Mouse (Mus musculus) C2C12 (cell line): ENCODE results near the gene Prkg1.

Experiments used
- CTCF ChIP-seq: IDR thresholded peaks from one replicate; pipeline ENCODE4 v1.5.1; 2011; ENCODE audit not compliant: control insufficient read depth, insufficient read depth, insufficient read length
- FOSL1 ChIP-seq: IDR thresholded peaks from one replicate; pipeline ENCODE4 v1.8.0; 2011; ENCODE audit warnings: mild to moderate bottlenecking, low read length; ENCODE audit not compliant: poor library complexity, insufficient read depth, severe bottlenecking
- MAX ChIP-seq: IDR thresholded peaks from one replicate; pipeline ENCODE4 v1.6.1; 2011; ENCODE audit warnings: mild to moderate bottlenecking, control low read depth
- MYOD1 ChIP-seq: IDR thresholded peaks from one replicate; pipeline ENCODE4 v1.6.1; 2011; ENCODE audit warnings: low read depth; ENCODE audit not compliant: control insufficient read depth, insufficient read length
- MYOG ChIP-seq: IDR thresholded peaks from one replicate; pipeline ENCODE4 v1.6.1; 2011; ENCODE audit not compliant: control insufficient read depth, insufficient read length; ENCODE audit errors: extremely low read depth
- USF1 ChIP-seq: IDR thresholded peaks from one replicate; pipeline ENCODE4 v1.6.1; 2011; ENCODE audit warnings: low read depth, mild to moderate bottlenecking, control low read depth, moderate library complexity

DNA sequence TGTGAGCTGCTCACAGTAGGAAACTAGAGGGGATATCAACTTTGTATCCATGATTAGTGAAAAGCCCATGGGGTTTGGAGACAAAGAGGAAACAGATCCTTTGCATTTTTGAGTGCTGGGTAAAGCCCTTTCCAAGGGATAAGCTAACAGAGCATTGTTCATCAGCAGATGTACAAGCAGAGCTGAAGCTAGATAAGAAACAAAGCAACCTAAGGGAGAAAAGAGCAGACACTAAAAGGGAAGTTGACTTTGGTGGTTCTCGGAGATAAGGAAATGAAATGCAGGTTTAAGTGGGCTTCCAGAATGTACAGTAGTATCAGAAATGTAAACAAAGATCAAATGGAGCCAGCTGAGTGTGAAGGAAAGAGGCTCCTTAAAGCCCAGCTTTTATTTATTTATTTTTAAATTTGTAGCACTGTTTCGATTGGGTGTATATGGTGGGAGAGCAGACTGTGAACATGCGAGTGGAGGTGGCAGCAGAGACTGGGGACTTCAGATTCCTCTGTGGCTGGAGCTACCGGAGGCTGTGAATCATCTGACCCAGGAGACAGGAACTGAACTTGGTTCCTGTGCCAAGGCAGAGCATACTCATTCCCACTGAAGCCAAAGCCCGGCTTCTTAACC, 822.4 kb downstream of the Prkg1 start:
- no peak for TF ChIP-seq CTCF
- no peak for TF ChIP-seq USF1
- no peak for TF ChIP-seq MAX
- TF ChIP-seq MYOG: no peak
- no peak for TF ChIP-seq MYOD1
- TF ChIP-seq FOSL1: no peak
